9 mouse cellular contexts compared by ENCODE assay signal in the genomic region with DNA sequence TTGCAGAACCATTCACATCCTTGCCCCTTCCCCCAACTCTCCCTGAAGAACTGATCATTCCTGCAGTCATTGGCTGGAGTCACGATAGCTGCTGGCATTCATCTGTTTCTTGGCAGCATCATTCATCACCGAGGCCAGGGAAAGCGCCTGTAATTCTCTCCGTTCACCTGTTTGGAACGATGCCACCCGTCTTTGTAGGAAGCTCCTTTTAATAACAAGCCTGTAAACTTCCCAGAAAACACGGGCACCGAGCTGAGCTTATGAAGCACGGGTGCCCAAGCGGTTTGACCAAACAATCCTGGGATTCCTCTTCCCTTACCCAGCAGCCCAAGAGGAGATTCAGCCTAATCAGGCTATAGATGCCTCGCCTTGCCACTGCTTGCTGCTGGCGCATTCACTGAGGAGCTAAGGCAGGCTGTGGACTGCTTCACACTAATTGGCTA.
A peak's percentile ranks its signal among the peaks of the same experiment; 100 is the strongest.
DNase-seq lines count a peak whose midpoint lies in the region; ATAC-seq and TF ChIP-seq lines count a peak whose summit lies in the region.
"Had no signal": no experiment of that assay in that cellular context is flagged by ENCODE, and none has a peak within 500 bp of the region (broad histone marks: within the 10 kb centered on the region; RNA-seq: fewer than 3 reads in every experiment).

No protein-coding gene starts in this region.

- H3K4me1 ChIP-seq in forebrain, embryonic 13.5 days, result peaks cover 43% of the 10 kb centered on the region
- H3K4me1 ChIP-seq in forebrain, embryonic 10.5 days, result peaks cover 28% of the 10 kb centered on the region
- H3K4me1 ChIP-seq in midbrain, postnatal 0 days (ENCODE audit: insufficient read depth, low read length), result peaks cover 11% of the 10 kb centered on the region

- peak; percentile 80 for ATAC-seq in forebrain, embryonic 13.5 days
- ATAC-seq in midbrain, postnatal 0 days (ENCODE audit: low FRiP score), result peak; percentile 71; the same call in 1 of the 2 replicates

- WGBS in forebrain, embryonic 13.5 days, result 30% methylated on average over 12 of the region's 12 CpGs
- WGBS in forebrain, embryonic 10.5 days, result 78% methylated on average over 12 of the region's 12 CpGs
- 34% methylated on average over 12 of the region's 12 CpGs for WGBS in midbrain, postnatal 0 days

- no peak overlapping the region for H3K4me3 ChIP-seq in forebrain, embryonic 13.5 days
- no peak overlapping the region for H3K4me3 ChIP-seq in forebrain, embryonic 10.5 days
- no peak overlapping the region for H3K4me3 ChIP-seq in midbrain, postnatal 0 days (ENCODE audit: low read depth, low read length)
- H3K4me3 ChIP-seq: lung, embryonic 15.5 days had no signal

- H3K9me3 ChIP-seq in forebrain, embryonic 13.5 days (replicated peaks), result no peaks in the 10 kb centered on the region
- no peaks in the 10 kb centered on the region for H3K9me3 ChIP-seq in forebrain, embryonic 10.5 days
- H3K9me3 ChIP-seq in midbrain, postnatal 0 days (ENCODE audit: low read length), result no peaks in the 10 kb centered on the region
- H3K9me3 ChIP-seq: lung, embryonic 15.5 days had no signal

- TF ChIP-seq CTCF in midbrain, postnatal 0 days (IDR thresholded peaks at IDR 0.05), result peak; percentile 58

- no peak overlapping the region for H3K9ac ChIP-seq in forebrain, embryonic 13.5 days
- H3K9ac ChIP-seq in midbrain, postnatal 0 days (replicated peaks; ENCODE audit: low read length, poor library complexity, severe bottlenecking), result 0 out of 2 replicates have a peak overlapping the region, but pooled peaks have one; percentile 14
- H3K9ac ChIP-seq: lung, embryonic 15.5 days had no signal

- H3K27me3 ChIP-seq in forebrain, embryonic 13.5 days, result no peaks in the 10 kb centered on the region
- no peaks in the 10 kb centered on the region for H3K27me3 ChIP-seq in forebrain, embryonic 10.5 days (ENCODE audit: poor library complexity, severe bottlenecking)
- no peaks in the 10 kb centered on the region for H3K27me3 ChIP-seq in midbrain, postnatal 0 days (ENCODE audit: insufficient read depth, low read length)
- H3K27me3 ChIP-seq: lung, embryonic 15.5 days had no signal

- peaks cover 18% of the 10 kb centered on the region; the same call in 1 of the 2 replicates for H3K36me3 ChIP-seq in forebrain, embryonic 13.5 days (ENCODE audit: poor library complexity, severe bottlenecking)
- peaks cover 8% of the 10 kb centered on the region for H3K36me3 ChIP-seq in forebrain, embryonic 10.5 days (replicated peaks)
- H3K36me3 ChIP-seq in midbrain, postnatal 0 days (ENCODE audit: insufficient read depth, low read length), result no peaks in the 10 kb centered on the region; the same call in 1 of the 2 replicates
- H3K36me3 ChIP-seq: lung, embryonic 15.5 days had no signal

- H3K4me2 ChIP-seq in forebrain, embryonic 13.5 days, result peak overlapping the region; percentile 36
- H3K4me2 ChIP-seq in midbrain, postnatal 0 days (ENCODE audit: low read depth, low read length, poor library complexity, severe bottlenecking), result peak overlapping the region; percentile 36
- H3K4me2 ChIP-seq: lung, embryonic 15.5 days had no signal

- intact Hi-C loops in left cerebral cortex, postnatal 25 days (cut with DNase I), result no loop called here

- H3K27ac ChIP-seq in forebrain, embryonic 13.5 days, result peak overlapping the region; percentile 78
- H3K27ac ChIP-seq in forebrain, embryonic 10.5 days, result no peak overlapping the region
- peak overlapping the region; percentile 57 for H3K27ac ChIP-seq in midbrain, postnatal 0 days (ENCODE audit: low read depth, low read length)
- H3K27ac ChIP-seq: lung, embryonic 15.5 days had no signal

- DNase-seq in forebrain, embryonic 10.5 days (ENCODE audit: extremely low spot score, low spot score), result no peak
- peak; percentile 45 to 48 for DNase-seq in left cerebral cortex, postnatal 25 days (ENCODE audit: low spot score in 2 of 2)
- DNase-seq in left cerebral cortex, adult 8-10 months (ENCODE audit: low spot score in 2 of 2), result no peak
- DNase-seq in cerebellum, postnatal 10 days, result peak; percentile 87 to 88
- DNase-seq in midbrain, postnatal 0 days (ENCODE audit: low spot score), result peak; percentile 87
- DNase-seq in adrenal gland, adult 8-10 months, result no peak
- DNase-seq in retina, postnatal 1 day, result no peak

Comparison
In these comparisons a context has a peak if more than half of its experiments do, and no peak if none do; other contexts are left out.
1. DNase-seq: peak in left cerebral cortex, postnatal 25 days (2 of 2), cerebellum, postnatal 10 days (2 of 2) and midbrain, postnatal 0 days (single experiment); none in forebrain, embryonic 10.5 days (single experiment), left cerebral cortex, adult 8-10 months (0 of 2), adrenal gland, adult 8-10 months (single experiment) and retina, postnatal 1 day (single experiment).